Mouse (Mus musculus) cerebellum, adult 2 months (tissue): Measurements from ENCODE around the gene Cbx2.

Source experiments
- CTCF ChIP-seq: fragments of 200-500 bp; IDR thresholded peaks from 2 replicates; pipeline ENCODE4 v1.5.1; 2011; ENCODE audit warnings: low read depth, mild to moderate bottlenecking, control low read depth, low read length, moderate library complexity, borderline replicate concordance; ENCODE audit not compliant: insufficient read depth
- POLR2A ChIP-seq: fragments of 200-500 bp; IDR thresholded peaks from 2 replicates; pipeline ENCODE4 v1.6.1; 2011; ENCODE audit warnings: low read length, control low read depth, borderline replicate concordance; ENCODE audit not compliant: insufficient read depth

DNA sequence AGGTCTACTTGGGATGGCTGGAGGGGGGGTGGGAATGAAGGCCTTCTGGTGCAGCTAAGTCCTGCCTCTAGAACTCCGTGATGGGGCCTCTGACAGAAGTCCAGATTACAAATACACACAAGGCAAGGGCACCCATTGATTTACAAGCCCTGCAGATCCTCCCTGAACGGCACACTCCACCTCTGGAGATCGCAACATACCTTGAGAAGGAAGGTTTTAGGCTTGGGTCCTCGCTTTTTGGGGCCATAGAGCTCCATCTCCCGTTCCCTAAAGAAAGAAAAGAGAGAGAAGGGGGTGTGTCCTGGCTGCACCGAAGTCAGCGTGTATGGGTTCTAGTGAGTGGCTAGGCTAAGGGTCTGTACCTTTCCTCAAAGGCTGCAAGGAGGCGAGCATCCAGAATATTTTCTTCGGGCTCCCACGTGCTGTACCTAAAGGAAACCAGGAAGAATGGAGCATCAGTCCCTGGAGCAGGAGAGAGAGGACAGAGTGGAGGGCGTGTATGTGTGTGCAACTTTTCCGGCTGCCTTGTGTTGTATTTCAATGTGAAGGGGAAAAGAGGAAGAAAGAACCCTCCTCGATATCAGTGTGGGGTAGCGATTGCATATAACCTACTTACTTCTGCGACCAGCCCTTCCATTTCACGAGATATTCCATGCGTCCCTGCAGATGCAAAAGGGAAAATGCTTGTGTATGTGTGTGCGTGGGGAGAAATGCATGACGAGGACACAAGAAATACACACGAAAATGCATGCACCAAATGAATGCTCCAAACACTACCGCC, 17.2 kb downstream of the Cbx2 start:
- TF ChIP-seq POLR2A (no peak), CTCF (no peak)
